Mouse (Mus musculus) hematopoietic stem cell, adult 5-6 weeks (primary cell): ENCODE measurements at regions not wholly inside any gene's neighbourhood (a gene's known extent, or its start where the extent isn't known, plus 50 kb on each side); places are given as distances from the start of the nearest gene placed in this dataset.

ENCODE experiments used
- ATAC-seq, 2 experiments: fragments of 125-278 bp in 1 of 2; replicated peaks in 1 of 2; 2 replicates each; pipeline ENCODE4 v1.8.0; 2016 to 2017; ENCODE audit warnings: inconsistent platforms in 2 of 2, mild to moderate bottlenecking in 2 of 2, moderate number of reproducible peaks in 2 of 2, low read depth in 1 of 2, moderate TSS enrichment in 1 of 2; ENCODE audit not compliant: low FRiP score in 2 of 2, poor library complexity in 2 of 2, severe bottlenecking in 2 of 2, insufficient read depth in 1 of 2, low TSS enrichment in 1 of 2

DNA sequence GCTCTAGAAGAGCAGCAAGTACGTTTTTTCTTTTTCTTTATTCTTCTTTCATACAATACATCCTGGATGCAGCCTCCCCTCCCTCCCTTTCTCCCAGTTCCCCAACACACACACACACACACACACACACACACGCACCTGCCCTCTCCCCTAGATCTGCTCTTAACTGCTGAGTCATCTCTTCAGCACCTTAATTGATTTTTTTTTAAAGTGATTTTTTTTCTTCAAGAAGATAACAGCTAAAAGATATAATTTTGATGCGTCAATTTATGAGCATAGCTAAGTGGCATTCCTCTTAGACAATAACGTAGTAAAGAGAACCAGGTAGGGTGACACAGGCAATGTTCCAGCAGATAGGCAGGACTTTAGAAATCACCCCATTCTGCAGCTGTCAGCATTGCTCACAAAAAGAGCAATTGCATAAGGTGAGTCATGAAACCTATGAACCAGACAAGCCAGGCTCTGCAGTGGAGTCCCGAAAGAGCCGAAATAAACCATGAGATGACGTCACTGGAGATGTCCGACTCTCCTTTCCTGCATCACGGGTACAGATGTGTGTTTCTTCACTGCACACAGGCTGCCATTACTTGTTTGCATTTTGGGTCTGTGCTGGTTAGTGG lies 63.9 kb upstream of the Tnrc6a start:
- ATAC-seq: no peak

DNA sequence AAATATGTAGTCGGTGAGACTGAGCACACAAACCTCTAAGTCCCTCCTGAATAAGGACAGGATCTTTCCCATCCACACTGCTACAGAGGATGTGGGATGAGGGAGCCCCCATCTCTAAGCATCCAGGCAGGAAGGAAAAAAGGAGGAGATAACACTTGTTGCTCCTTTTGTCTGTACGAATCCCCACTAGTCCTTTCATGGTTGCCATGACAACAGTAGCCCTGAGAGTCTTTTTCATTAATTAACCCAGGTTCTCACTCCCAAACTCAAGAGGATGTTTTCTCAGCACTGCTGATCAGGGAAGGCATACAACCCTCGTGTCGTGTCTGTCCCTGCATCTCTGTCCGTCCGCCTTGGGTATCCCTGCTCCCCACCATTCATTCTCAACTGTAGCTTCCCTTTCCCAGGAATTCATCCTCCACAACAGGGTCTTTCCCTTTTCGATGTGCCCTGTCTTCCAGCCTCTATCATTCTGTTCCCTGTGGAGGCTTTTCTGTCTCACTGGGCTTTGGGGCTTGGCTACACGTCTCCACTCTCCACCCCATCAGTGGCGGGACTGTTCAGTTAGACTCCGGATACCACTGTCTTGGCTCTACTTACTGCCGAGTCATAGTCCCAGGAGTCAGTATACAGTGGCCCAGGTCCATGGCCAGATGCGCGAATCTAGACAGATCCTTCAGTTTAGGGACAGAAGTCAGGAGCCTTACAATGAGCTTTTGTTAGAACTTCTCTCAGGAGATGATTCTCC lies 60.2 kb upstream of the Tnrc6a start:
- peak; percentile 27 to 78; a peak in 3 of 4 replicates for ATAC-seq

DNA sequence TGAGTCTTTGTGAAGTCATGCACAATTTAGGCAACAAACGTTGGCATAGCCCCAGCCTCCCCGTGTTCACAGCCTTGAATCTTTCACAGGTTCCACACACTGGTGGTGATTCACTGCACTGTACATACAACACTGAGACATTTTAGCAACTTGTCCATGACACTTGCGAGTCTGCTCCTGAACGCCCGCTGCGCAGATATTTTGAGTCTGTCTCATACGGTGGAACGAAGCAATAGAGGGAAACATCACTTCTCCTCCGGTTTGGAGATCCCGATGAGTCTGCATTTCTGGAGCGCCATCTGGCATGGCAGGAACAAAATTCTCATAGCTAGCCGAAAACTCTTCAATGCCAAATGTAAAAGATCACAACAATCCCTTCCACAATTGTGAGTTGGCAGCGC lies 57.7 kb upstream of the Tnrc6a start:
- no peak for ATAC-seq

DNA sequence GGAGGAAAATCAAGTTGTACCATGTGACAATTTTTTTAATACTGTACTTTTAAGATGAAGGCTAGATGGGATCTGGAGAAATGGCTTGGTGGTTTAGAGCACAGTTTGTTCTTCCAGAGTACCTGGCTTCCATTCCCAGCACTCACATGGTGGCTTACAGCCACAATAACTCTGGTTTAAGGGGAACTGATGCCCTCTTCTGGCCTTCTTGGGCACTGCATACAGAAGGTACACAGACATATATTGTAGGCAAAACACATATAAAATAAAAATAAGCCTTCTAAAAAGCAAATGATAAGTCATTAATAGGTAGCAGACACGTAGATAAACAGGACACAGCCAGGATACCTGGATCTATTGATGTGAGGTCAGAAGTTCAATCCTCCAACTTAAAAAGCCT lies 56.3 kb upstream of the Tnrc6a start:
- no peak for ATAC-seq

DNA sequence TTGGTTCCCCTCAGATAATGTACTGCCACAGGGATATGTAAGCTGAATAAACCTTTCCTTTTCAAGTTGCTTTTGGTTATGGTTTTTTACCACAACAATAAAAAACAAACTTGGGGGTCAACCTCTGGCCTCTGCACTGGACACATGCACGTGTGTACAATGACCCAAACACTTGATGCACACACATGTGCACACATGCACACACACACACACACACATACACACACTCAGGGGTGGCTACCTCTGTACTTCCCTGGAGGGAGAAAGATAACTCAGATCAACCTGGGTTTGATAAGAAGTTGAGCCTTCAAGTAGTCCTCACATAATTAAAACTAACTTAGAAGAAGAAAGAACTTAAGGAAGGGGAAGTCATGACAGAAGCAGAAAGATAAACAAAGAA lies 55.4 kb upstream of the Tnrc6a start:
- ATAC-seq: no peak

DNA sequence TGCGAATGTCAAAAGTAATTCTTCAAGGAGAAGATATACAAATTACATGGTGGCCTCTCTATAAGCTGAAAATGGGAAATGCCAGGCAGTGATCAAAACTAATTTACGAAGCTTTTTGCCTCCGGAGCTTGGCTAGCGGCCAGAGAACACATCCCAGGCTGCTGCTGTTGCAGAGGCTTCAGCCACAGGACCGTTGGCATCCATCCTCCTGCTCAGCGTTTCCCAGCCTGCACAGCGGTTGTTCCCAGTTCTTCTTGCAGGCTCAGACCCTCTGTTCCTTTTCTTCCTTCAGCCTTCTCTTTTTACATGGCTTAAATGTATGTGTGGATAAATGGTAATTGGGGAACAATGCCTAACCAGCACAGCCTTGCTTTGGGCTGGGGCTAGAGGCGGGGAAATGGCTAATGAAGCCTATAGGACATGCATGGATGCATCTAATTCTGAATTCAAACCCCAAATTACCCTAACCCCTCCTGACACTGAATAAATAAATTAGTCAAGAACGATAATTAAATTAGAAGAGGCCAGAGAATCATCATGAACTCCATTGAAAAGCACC lies 54.9 kb upstream of the Tnrc6a start:
- no peak for ATAC-seq

DNA sequence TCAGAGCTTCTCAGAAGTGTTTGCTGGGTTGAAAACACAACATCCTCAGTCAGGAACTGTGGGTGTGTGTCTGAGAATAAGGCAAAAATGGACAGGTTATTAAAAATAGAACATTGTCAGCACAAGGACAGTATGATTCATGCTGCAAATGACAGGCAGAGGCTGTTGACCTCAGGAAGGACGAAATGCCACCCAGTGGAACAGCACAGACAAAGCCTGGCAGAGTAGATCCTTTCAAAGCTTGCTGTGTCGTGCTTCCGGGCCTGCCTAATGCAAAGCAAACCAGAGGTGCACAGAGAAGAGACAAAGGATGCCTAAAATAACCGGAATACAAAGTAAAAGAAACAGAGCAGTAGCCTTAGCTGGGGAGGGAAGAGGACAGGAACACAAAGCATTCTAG lies 54.4 kb upstream of the Tnrc6a start:
- no peak for ATAC-seq

DNA sequence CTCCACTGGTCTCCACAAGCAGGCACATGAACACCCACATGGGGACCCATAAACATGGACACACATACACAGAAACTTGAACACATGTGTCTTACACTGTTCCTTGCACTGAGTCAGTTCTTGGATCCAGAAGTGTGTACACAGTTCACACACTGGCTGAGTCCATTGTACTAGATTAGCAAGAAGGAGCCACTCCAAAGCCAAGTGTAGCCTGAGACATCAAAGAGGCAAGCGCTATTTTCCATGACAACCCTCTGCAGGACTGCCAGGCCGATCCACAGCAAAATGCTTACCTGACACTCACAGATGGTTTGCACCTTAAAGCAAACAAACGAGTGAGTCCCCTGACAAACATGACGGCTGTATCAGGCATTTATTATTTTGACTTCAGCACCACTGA lies 52.8 kb upstream of the Tnrc6a start:
- no peak for ATAC-seq
